In genomic region chr11:76469311-76469998, GRCm38 (mm10) we compare ENCODE assay signal across 9 mouse cellular contexts.
DNase-seq lines count a peak whose midpoint lies in the region; ATAC-seq and TF ChIP-seq lines count a peak whose summit lies in the region.
"Had no signal": no experiment of that assay in that cellular context is flagged by ENCODE, and none has a peak within 500 bp of the region (broad histone marks: within the 10 kb centered on the region; RNA-seq: fewer than 3 reads in every experiment).

No protein-coding gene starts in this region.

- CTCF ChIA-PET in Patski (lab: Charles Lee), result interaction anchor here (0.5 to 6.4 kb wide), 8 partner anchors 8 to 196 kb away, joined by 3 to 34 read pairs (median 4); no protein-coding TSS in a partner anchor

- no peak for TF ChIP-seq CTCF in kidney, postnatal 0 days (IDR thresholded peaks at IDR 0.05; ENCODE audit: low read depth)
- TF ChIP-seq CTCF in Patski (IDR thresholded peaks at IDR 0.05), result no peak

- H3K27ac ChIP-seq in kidney, postnatal 0 days, result no peak overlapping the region
- peak overlapping the region; percentile 90 for H3K27ac ChIP-seq in forebrain, embryonic 12.5 days
- H3K27ac ChIP-seq in midbrain, embryonic 15.5 days, result peak overlapping the region; percentile 88

- no peak overlapping the region for H3K4me2 ChIP-seq in kidney, postnatal 0 days (ENCODE audit: low read length)
- H3K4me2 ChIP-seq in forebrain, embryonic 12.5 days, result 0 out of 2 replicates have a peak overlapping the region, but pooled peaks have one; percentile 6
- 0 out of 2 replicates have a peak overlapping the region, but pooled peaks have one; percentile 75 for H3K4me2 ChIP-seq in midbrain, embryonic 15.5 days

- 32% methylated on average over 11 of the region's 11 CpGs for WGBS in kidney, postnatal 0 days
- WGBS in forebrain, embryonic 12.5 days, result 41% methylated on average over 11 of the region's 11 CpGs
- WGBS in midbrain, embryonic 15.5 days, result 31% methylated on average over 11 of the region's 11 CpGs

- no peak for ATAC-seq in kidney, postnatal 0 days (replicated peaks; ENCODE audit: low FRiP score, low read depth)
- ATAC-seq in Patski, result peak; percentile 70
- peak; percentile 45; the same call in 1 of the 2 replicates for ATAC-seq in forebrain, embryonic 12.5 days (ENCODE audit: low FRiP score)
- ATAC-seq in midbrain, embryonic 15.5 days (replicated peaks), result no peak

- peak; percentile 40 for DNase-seq in kidney, postnatal 0 days (ENCODE audit: low spot score)
- no peak for DNase-seq in kidney, adult 9 months
- DNase-seq in Patski (ENCODE audit: low read depth, low spot score), result peak; percentile 92
- no peak for DNase-seq in c-Kit-positive CD71-positive TER-119-positive erythroid progenitor cells, embryonic 14.5 days (ENCODE audit: low spot score)
- DNase-seq in gastrocnemius, postnatal 36 days, result no peak
- DNase-seq in T-cell, adult 2 months (ENCODE audit: low spot score), result no peak

- H3K4me1 ChIP-seq in kidney, postnatal 0 days (replicated peaks; ENCODE audit: insufficient read depth, low read length), result peaks cover 7% of the 10 kb centered on the region; the same call in 1 of the 2 replicates
- H3K4me1 ChIP-seq in forebrain, embryonic 12.5 days, result peaks cover 74% of the 10 kb centered on the region
- peaks cover 91% of the 10 kb centered on the region for H3K4me1 ChIP-seq in midbrain, embryonic 15.5 days

- no peaks in the 10 kb centered on the region for H3K9me3 ChIP-seq in kidney, postnatal 0 days (replicated peaks; ENCODE audit: low read length)
- no peaks in the 10 kb centered on the region for H3K9me3 ChIP-seq in forebrain, embryonic 12.5 days
- H3K9me3 ChIP-seq in midbrain, embryonic 15.5 days, result no peaks in the 10 kb centered on the region
- H3K9me3 ChIP-seq: megakaryocyte, embryonic 14.5 days had no signal

- intact Hi-C loops in gastrocnemius, postnatal 36 days (cut with DNase I), result no loop called here

- in situ Hi-C loops in Patski (cut with MboI; ENCODE audit: low pct_unique_long_range_greater_than_20kb), result no loop called here

- no peak overlapping the region for H3K9ac ChIP-seq in kidney, postnatal 0 days (ENCODE audit: low read depth, low read length)
- 0 out of 2 replicates have a peak overlapping the region, but pooled peaks have one; percentile 38 for H3K9ac ChIP-seq in forebrain, embryonic 12.5 days
- H3K9ac ChIP-seq in midbrain, embryonic 15.5 days, result 0 out of 2 replicates have a peak overlapping the region, but pooled peaks have one; percentile 16

- no peaks in the 10 kb centered on the region for H3K27me3 ChIP-seq in kidney, postnatal 0 days (ENCODE audit: insufficient read depth, low read length)
- H3K27me3 ChIP-seq in Patski, result no peaks in the 10 kb centered on the region
- no peaks in the 10 kb centered on the region for H3K27me3 ChIP-seq in forebrain, embryonic 12.5 days
- H3K27me3 ChIP-seq in midbrain, embryonic 15.5 days (replicated peaks), result no peaks in the 10 kb centered on the region

- POLR2A ChIA-PET in Patski (lab: Charles Lee), result interaction anchor here (0.8 to 1.3 kb wide), 3 partner anchors 13 to 26 kb away, joined by 3 to 4 read pairs (median 3); no protein-coding TSS in a partner anchor

- no peak overlapping the region for H3K4me3 ChIP-seq in kidney, postnatal 0 days (replicated peaks; ENCODE audit: low read depth, low read length)
- no peak overlapping the region for H3K4me3 ChIP-seq in forebrain, embryonic 12.5 days (replicated peaks)
- no peak overlapping the region for H3K4me3 ChIP-seq in midbrain, embryonic 15.5 days
- H3K4me3 ChIP-seq: megakaryocyte, embryonic 14.5 days had no signal

- 0 out of 2 replicates have a peak, but pooled peaks cover 3% of the 10 kb centered on the region for H3K36me3 ChIP-seq in kidney, postnatal 0 days (ENCODE audit: insufficient read depth, low read length)
- H3K36me3 ChIP-seq in forebrain, embryonic 12.5 days (replicated peaks), result no peaks in the 10 kb centered on the region
- no peaks in the 10 kb centered on the region for H3K36me3 ChIP-seq in midbrain, embryonic 15.5 days (replicated peaks)

Comparison
In these comparisons a context has a peak if more than half of its experiments do, and no peak if none do; other contexts are left out.
1. DNase-seq: peak in kidney, postnatal 0 days (single experiment) and Patski (single experiment); none in kidney, adult 9 months (single experiment), c-Kit-positive CD71-positive TER-119-positive erythroid progenitor cells, embryonic 14.5 days (single experiment), gastrocnemius, postnatal 36 days (0 of 2) and T-cell, adult 2 months (single experiment).
2. ATAC-seq: peak in Patski (single experiment) and forebrain, embryonic 12.5 days (single experiment); none in kidney, postnatal 0 days (single experiment) and midbrain, embryonic 15.5 days (single experiment).